Mouse (Mus musculus): ENCODE measurements at regions not wholly inside any gene's neighbourhood (a gene's known extent, or its start where the extent isn't known, plus 50 kb on each side); places are given as distances from the start of the nearest gene placed in this dataset.

DNA sequence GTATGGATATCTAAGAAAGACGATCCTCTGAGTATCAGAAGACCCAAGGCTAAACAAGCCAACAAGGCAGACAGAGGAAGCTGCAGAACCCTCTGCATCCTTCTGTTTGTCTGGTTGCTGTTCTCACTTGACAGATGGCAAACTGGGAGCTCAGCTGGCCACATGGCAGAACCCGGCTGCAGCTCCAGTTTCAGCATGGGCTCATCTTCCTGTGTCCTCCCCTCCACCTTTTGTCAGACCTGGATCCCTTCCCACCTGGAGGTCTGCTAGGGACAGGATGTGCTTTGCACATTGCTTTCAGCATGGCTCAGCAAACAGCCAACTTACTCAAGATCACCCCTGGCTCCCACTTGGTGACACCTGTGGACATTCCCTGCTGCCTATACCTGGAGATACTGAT is 284.9 kb downstream of the Tns1 start:
- Histone ChIP-seq H3K27ac (ENCODE audit: low read length) (no peak overlapping the region), H3K4me1 (replicated peaks; ENCODE audit: control insufficient read depth, insufficient read depth, low read length) (no peaks in the 10 kb centered on the region), H3K27me3 (replicated peaks; ENCODE audit: control insufficient read depth, insufficient read depth, low read length) (no peaks in the 10 kb centered on the region), H3K4me3 (replicated peaks; ENCODE audit: low read length) (no peak overlapping the region), H3K36me3 (ENCODE audit: control insufficient read depth, insufficient read depth) (no peaks in the 10 kb centered on the region), H3K9ac (replicated peaks; ENCODE audit: low read depth, low read length) (no peak overlapping the region), H3K4me2 (ENCODE audit: low read length) (no peak overlapping the region), H3K9me3 (ENCODE audit: control insufficient read depth, low read length) (no peaks in the 10 kb centered on the region)
- ATAC-seq, result no peak
- WGBS, result 82% methylated on average over 2 of the region's 2 CpGs

DNA sequence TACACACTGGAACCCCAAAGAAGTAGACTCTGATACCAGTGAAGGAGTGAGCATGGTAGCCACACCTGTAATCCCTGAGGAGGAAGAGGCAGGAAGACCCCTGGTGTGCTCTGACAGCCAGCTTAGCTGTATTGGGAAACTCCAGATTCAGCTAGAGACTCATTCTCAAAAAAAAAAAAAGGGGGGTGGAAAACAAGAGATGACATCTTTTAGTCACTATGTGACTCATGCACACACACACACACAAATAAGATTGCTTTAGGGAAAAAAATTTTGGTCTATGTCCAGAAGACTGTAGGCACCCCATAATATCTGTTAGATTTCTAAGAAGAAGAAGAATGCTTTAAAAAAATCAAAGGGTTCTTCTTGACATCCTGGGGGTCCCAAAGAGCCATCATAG is 287.6 kb downstream of the Tns1 start:
- Histone ChIP-seq H3K4me3 (replicated peaks; ENCODE audit: low read length) (no peak overlapping the region), H3K4me1 (replicated peaks; ENCODE audit: control insufficient read depth, insufficient read depth, low read length) (no peaks in the 10 kb centered on the region), H3K36me3 (ENCODE audit: control insufficient read depth, insufficient read depth) (no peaks in the 10 kb centered on the region), H3K9me3 (ENCODE audit: control insufficient read depth, low read length) (no peaks in the 10 kb centered on the region), H3K27me3 (replicated peaks; ENCODE audit: control insufficient read depth, insufficient read depth, low read length) (no peaks in the 10 kb centered on the region), H3K9ac (replicated peaks; ENCODE audit: low read depth, low read length) (no peak overlapping the region), H3K27ac (ENCODE audit: low read length) (no peak overlapping the region), H3K4me2 (ENCODE audit: low read length) (no peak overlapping the region)
- no peak for ATAC-seq

DNA sequence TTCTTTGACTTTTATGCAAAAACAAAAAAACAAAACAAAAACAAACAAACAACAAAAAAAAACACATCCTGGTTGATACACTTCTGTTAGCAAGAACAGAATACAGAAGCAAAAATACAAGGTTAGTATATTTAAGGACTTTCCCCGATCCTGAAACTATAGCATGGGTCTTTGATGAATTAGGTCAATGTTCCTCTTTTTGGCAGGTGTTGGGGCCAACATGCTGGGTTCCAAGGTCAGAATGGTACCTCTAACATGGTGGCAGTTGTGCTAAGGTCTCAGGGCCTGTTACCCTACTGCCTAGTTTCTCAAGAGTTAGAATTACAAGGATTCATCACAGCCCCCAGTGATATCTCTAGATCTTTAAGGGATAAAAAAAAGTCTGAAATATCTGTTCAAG is 289.7 kb downstream of the Tns1 start:
- H3K4me3 ChIP-seq (replicated peaks; ENCODE audit: low read length), result no peak overlapping the region
- WGBS, result 94% methylated on average over 1 of the region's 1 CpGs
- H3K4me2 ChIP-seq (ENCODE audit: low read length), result no peak overlapping the region
- no peaks in the 10 kb centered on the region for H3K36me3 ChIP-seq (ENCODE audit: control insufficient read depth, insufficient read depth)
- no peak overlapping the region for H3K27ac ChIP-seq (ENCODE audit: low read length)
- H3K9ac ChIP-seq (replicated peaks; ENCODE audit: low read depth, low read length), result no peak overlapping the region
- no peak for ATAC-seq
- H3K4me1 ChIP-seq (replicated peaks; ENCODE audit: control insufficient read depth, insufficient read depth, low read length), result peaks cover 8% of the 10 kb centered on the region
- no peaks in the 10 kb centered on the region for H3K9me3 ChIP-seq (ENCODE audit: control insufficient read depth, low read length)
- no peaks in the 10 kb centered on the region for H3K27me3 ChIP-seq (replicated peaks; ENCODE audit: control insufficient read depth, insufficient read depth, low read length)

DNA sequence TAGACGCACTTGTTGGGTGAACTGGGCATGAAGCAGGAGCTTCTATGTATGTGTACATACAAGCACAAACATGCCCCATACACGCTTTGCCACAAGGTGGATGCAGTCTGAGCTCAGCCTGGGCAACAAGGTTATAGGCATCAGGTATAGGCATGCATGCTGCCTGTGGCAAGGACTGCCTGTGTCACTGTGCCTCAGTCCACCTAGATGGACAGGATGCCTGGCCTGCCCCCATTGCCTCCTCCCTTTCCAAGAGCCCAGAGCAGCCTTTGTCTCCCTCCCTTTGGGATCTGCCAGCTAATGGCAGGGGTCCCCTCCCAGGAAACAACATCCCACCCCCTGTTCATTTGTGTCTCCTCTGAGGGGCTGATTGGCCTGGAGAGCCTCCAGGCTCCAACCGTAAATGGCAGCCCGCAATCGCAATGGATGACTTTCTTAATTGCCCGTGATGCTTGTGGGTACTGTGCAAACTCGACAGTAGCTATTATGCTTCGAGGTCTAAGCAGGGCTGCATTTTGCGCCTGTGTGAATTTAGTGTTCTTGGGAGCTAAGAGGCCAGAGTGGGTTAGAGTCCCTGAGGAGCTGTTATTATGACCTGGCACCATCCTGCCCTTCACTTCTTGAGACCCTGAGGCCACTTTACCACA is 293.6 kb downstream of the Tns1 start:
- peaks cover 11% of the 10 kb centered on the region for H3K4me1 ChIP-seq (replicated peaks; ENCODE audit: control insufficient read depth, insufficient read depth, low read length)
- ATAC-seq, result peak; percentile 63
- WGBS, result 23% methylated on average over 9 of the region's 9 CpGs
- no peaks in the 10 kb centered on the region for H3K36me3 ChIP-seq (ENCODE audit: control insufficient read depth, insufficient read depth)
- H3K9ac ChIP-seq (replicated peaks; ENCODE audit: low read depth, low read length), result 0 out of 2 replicates have a peak overlapping the region, but pooled peaks have one; percentile 16
- no peaks in the 10 kb centered on the region for H3K9me3 ChIP-seq (ENCODE audit: control insufficient read depth, low read length)
- no peak overlapping the region for H3K4me3 ChIP-seq (replicated peaks; ENCODE audit: low read length)
- no peak overlapping the region for H3K4me2 ChIP-seq (ENCODE audit: low read length)
- H3K27ac ChIP-seq (ENCODE audit: low read length), result no peak overlapping the region
- H3K27me3 ChIP-seq (replicated peaks; ENCODE audit: control insufficient read depth, insufficient read depth, low read length), result no peaks in the 10 kb centered on the region

DNA sequence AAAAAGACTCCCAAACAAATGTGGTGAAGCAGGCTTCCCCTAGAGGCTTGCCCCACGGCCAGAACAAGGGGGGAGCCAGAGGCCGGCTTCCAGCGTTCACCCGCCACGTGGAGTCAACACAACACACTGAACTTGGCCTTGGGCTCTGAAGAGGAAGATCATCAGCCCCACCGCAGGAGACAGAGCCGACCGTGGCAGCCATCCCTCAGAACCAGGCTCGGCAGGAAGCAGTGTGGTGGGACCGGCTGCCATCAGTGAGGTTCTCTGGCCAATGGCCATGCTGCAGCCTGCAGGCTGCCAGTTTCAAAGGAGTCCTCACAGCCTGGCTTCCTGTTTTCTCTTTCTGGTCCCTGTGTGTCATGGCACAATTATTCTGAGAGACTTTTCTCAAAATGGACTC is 295.3 kb downstream of the Tns1 start:
- 47% methylated on average over 10 of the region's 10 CpGs for WGBS
- Histone ChIP-seq H3K27ac (ENCODE audit: low read length) (no peak overlapping the region), H3K9ac (replicated peaks; ENCODE audit: low read depth, low read length) (no peak overlapping the region; the same call in 1 of the 2 replicates), H3K4me3 (replicated peaks; ENCODE audit: low read length) (no peak overlapping the region), H3K9me3 (ENCODE audit: control insufficient read depth, low read length) (no peaks in the 10 kb centered on the region), H3K4me2 (ENCODE audit: low read length) (no peak overlapping the region), H3K27me3 (replicated peaks; ENCODE audit: control insufficient read depth, insufficient read depth, low read length) (no peaks in the 10 kb centered on the region), H3K4me1 (replicated peaks; ENCODE audit: control insufficient read depth, insufficient read depth, low read length) (peaks cover 11% of the 10 kb centered on the region), H3K36me3 (ENCODE audit: control insufficient read depth, insufficient read depth) (no peaks in the 10 kb centered on the region)
- ATAC-seq, result 0 out of 2 replicates have a peak, but pooled peaks have one; percentile 22

DNA sequence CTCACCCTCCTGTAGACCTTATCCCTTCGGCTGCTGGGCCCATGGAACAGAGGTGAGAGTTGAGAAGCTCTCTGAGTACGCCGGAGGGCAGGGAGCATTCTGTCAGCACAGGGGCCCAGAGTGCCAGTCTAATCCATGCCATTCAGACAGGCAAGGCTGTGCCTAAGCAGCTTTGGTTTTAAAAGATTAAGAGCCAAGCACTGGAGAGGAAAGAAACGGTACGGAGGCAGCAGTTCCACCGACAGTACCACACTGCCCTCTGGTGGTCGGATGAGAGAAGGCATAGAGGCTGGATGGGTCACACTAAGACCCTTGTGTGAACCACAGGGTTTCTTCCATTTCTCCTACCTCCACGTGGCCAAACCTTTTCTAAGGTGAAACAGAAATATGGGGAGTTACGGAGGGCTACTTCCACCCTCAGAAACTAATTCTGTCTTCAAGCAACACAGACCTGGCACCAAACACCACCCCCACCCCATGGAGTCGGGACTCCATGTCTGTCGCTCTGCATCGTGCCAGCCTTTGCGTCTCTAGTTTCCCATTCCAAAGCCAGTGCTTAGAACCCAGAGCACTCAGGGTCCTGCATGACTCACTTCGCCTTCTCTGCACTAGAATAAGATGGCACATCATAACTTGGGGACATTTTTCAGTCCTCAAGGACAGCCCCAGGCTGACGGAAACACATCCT is 297.9 kb downstream of the Tns1 start:
- Histone ChIP-seq H3K9me3 (ENCODE audit: control insufficient read depth, low read length) (no peaks in the 10 kb centered on the region), H3K4me2 (ENCODE audit: low read length) (0 out of 2 replicates have a peak overlapping the region, but pooled peaks have one; percentile 3), H3K27ac (ENCODE audit: low read length) (no peak overlapping the region), H3K27me3 (replicated peaks; ENCODE audit: control insufficient read depth, insufficient read depth, low read length) (no peaks in the 10 kb centered on the region), H3K4me1 (replicated peaks; ENCODE audit: control insufficient read depth, insufficient read depth, low read length) (peaks cover 11% of the 10 kb centered on the region), H3K36me3 (ENCODE audit: control insufficient read depth, insufficient read depth) (no peaks in the 10 kb centered on the region), H3K9ac (replicated peaks; ENCODE audit: low read depth, low read length) (no peak overlapping the region; the same call in 1 of the 2 replicates), H3K4me3 (replicated peaks; ENCODE audit: low read length) (no peak overlapping the region)
- ATAC-seq, result peak; percentile 81
- WGBS, result 34% methylated on average over 15 of the region's 15 CpGs

DNA sequence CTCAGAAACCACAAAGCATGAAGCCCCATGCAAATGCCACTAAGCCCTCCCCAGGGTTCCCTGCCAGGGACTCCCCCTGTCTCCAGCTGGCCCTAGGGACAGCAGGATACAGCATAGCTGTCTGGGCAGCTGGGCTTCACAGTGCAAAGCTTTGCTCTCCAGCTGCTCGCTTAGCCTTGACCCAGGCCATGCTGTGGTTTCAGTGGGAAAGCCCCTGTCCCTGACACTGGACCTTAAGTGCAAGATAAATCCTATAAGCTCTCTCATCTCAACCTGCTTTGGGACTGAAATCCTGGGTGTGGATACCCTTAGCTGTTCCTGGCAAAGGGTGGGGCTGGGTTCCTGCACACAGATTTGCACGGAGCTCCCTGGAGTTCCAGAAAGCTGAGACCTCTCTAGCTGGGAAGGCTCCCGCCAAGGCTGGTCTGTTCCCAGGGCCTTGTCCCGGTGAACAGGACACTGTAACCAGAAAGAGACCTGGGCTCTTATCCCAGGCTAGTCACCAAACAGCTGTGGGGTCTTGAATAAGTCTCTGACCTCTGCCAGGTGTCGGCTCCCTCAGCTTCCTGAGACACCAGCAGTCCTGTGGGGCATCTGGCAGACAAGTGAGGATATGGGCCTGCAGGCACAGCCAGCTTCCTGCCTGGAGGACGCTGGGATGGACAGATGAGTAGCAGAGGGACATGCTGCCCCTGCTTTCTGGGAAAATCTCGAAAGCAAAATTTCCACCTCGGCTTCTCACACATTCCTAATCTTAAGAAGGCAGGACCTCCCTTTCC is 299.7 kb downstream of the Tns1 start:
- H3K4me2 ChIP-seq (ENCODE audit: low read length), result no peak overlapping the region
- ATAC-seq, result no peak
- H3K27ac ChIP-seq (ENCODE audit: low read length), result no peak overlapping the region
- peaks cover 3% of the 10 kb centered on the region; the same call in 1 of the 2 replicates for H3K4me1 ChIP-seq (replicated peaks; ENCODE audit: control insufficient read depth, insufficient read depth, low read length)
- no peaks in the 10 kb centered on the region for H3K9me3 ChIP-seq (ENCODE audit: control insufficient read depth, low read length)
- no peak overlapping the region for H3K9ac ChIP-seq (replicated peaks; ENCODE audit: low read depth, low read length)
- no peaks in the 10 kb centered on the region for H3K36me3 ChIP-seq (ENCODE audit: control insufficient read depth, insufficient read depth)
- no peaks in the 10 kb centered on the region for H3K27me3 ChIP-seq (replicated peaks; ENCODE audit: control insufficient read depth, insufficient read depth, low read length)
- WGBS, result 63% methylated on average over 8 of the region's 8 CpGs
- no peak overlapping the region for H3K4me3 ChIP-seq (replicated peaks; ENCODE audit: low read length)

DNA sequence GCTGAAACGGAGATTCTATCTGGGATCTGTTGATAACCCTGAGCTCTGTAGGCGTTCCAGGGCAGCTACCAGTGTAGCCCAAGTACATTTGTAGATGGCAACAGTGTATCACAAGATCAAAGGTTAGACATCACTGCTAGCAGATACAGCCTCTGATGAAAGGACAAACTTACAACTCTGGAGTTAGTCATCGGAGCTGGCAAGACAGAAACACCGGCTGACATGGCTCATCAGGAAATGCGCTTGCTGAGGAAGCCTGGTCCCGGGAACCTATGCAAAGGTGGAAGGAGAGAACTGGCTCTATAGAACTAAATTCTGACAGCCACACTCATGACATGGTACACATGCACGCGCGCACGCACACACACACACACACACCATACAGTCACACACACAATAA is 300.5 kb downstream of the Tns1 start:
- Histone ChIP-seq H3K4me2 (ENCODE audit: low read length) (no peak overlapping the region), H3K4me1 (replicated peaks; ENCODE audit: control insufficient read depth, insufficient read depth, low read length) (no peaks in the 10 kb centered on the region; the same call in 1 of the 2 replicates), H3K9ac (replicated peaks; ENCODE audit: low read depth, low read length) (no peak overlapping the region), H3K27ac (ENCODE audit: low read length) (no peak overlapping the region), H3K27me3 (replicated peaks; ENCODE audit: control insufficient read depth, insufficient read depth, low read length) (no peaks in the 10 kb centered on the region), H3K9me3 (ENCODE audit: control insufficient read depth, low read length) (no peaks in the 10 kb centered on the region), H3K36me3 (ENCODE audit: control insufficient read depth, insufficient read depth) (no peaks in the 10 kb centered on the region), H3K4me3 (replicated peaks; ENCODE audit: low read length) (no peak overlapping the region)
- no peak for ATAC-seq
- 93% methylated on average over 10 of the region's 10 CpGs for WGBS

DNA sequence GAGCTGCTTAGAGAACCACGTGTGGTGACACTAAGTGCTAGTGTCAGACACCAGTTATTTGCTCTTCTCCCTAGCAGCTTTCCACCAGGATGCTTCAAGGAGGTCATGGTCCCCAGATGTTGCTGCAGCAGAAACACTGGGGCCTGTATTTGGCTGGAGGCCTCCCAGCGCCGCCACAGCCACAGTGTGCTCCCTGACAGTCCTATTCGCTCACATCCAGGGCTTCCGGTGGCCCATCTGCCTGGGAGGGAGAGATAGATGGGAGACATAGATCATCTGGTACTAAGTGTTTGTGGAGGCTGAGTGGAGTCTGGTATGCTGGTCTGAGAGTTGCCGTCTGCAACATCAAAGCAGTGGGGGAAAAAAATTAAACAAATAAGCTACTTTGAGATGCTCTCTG is 301.6 kb downstream of the Tns1 start:
- ATAC-seq, result no peak
- Histone ChIP-seq H3K4me1 (replicated peaks; ENCODE audit: control insufficient read depth, insufficient read depth, low read length) (no peaks in the 10 kb centered on the region; the same call in 1 of the 2 replicates), H3K9me3 (ENCODE audit: control insufficient read depth, low read length) (no peaks in the 10 kb centered on the region), H3K27ac (ENCODE audit: low read length) (no peak overlapping the region), H3K4me3 (replicated peaks; ENCODE audit: low read length) (no peak overlapping the region), H3K4me2 (ENCODE audit: low read length) (no peak overlapping the region), H3K27me3 (replicated peaks; ENCODE audit: control insufficient read depth, insufficient read depth, low read length) (no peaks in the 10 kb centered on the region), H3K36me3 (ENCODE audit: control insufficient read depth, insufficient read depth) (no peaks in the 10 kb centered on the region), H3K9ac (replicated peaks; ENCODE audit: low read depth, low read length) (no peak overlapping the region)
- 78% methylated on average over 6 of the region's 6 CpGs for WGBS
